Mouse (Mus musculus) MN1 (cell line): ENCODE results near the gene Spem2.

Source experiments
- DNase-seq: peaks from one replicate; pipeline ENCODE4 v3.0.0-alpha.2; 2016; ENCODE audit warnings: low spot score

Spem2 gene

GRCm38 (mm10) chr11:69835326-69835965 is 17.2 kb upstream of the Spem2 start:
- no peak for DNase-seq

DNA sequence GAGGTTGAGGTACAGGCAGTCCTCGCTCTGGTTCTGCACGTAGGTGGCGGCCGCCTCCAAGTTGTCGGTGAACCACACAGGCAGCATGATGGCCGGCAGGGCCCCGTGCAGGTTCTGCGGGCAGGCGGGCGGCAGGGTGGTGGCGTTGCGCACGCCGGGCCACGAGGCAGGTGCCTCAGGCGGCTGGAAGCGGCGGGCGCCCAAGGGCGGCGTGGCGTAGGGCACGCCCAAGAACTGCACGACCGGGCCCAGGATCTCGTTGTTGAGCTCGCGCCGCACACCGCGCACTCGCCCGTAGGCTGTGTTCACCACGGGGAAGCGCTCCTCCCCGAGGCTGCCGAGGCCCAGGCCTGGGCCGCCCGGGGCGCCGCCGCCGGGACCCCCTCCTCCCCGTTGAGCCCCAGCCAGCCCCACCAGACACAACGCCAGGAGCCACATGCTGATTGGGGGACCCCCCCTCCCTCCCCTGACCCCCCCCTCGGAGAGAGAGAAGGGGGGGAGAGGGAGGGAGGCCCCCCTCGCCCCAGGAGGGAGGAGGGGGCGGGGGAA is 15.8 kb upstream of the Spem2 start:
- no peak for DNase-seq

DNA sequence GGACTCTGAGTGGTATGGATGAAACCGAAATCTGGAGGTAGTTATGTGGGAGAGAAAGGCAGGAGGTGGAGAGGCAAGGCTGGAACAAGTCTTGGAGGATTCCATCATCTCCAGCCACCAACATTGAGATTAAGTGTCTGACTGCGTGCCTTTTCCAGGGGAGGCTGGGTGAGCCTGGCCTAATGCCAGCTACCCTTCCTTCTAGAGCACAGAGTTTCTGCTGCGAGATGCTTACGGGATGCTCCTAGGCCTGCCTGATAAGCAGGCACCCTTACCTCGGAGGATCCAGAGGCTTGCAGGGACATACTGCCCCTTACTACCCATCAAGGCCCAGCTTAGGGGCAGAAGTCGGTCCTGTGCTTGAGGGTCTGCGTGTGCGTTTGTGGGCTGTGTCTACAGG is 15.3 kb upstream of the Spem2 start:
- no peak for DNase-seq

- peak; percentile 33 for DNase-seq
Observed at GRCm38 (mm10) chr11:69828832-69829231, 10.6 kb upstream of the Spem2 start.

GRCm38 (mm10) chr11:69823456-69823855 is 5.2 kb upstream of the Spem2 start:
- DNase-seq, result no peak

DNA sequence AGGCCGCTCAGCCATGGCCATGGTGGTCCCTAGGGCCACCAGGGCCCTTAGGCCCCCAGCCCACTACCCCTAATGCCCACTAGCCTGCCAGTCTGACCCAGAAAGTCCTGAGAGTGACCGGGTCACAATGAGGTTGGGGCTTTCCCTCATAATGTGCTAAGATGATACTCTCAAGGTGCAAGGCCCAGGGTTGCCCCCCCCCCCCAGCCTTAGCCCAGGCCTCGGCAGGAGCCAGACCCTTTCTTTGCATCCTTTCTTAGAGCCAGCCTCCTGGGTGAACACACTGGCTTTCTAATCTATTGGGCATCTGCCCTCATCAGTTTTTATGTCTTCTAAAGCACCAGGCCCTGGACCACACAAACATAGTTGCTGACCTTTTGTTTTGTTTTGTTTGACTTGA is 3.8 kb upstream of the Spem2 start, which contains the start of gene Spem1:
Spem1 (minus strand) TSS at position 101 of the 400 bp plus-strand sequence.
- DNase-seq, result no peak

- DNase-seq, result no peak
Observed at GRCm38 (mm10) chr11:69818871-69819270, 606 bp upstream of the Spem2 start.

- no peak for DNase-seq
Observed at GRCm38 (mm10) chr11:69816520-69816919, 1.7 kb downstream of the Spem2 start.

- DNase-seq, result no peak
Observed at GRCm38 (mm10) chr11:69815155-69815554, 3.1 kb downstream of the Spem2 start, which contains the start of gene Gm39566. Gene Gm39566, minus strand, starts transcription at chr11:69815298.

- DNase-seq, result no peak
Observed at GRCm38 (mm10) chr11:69810280-69810679, 8.0 kb downstream of the Spem2 start.

DNA sequence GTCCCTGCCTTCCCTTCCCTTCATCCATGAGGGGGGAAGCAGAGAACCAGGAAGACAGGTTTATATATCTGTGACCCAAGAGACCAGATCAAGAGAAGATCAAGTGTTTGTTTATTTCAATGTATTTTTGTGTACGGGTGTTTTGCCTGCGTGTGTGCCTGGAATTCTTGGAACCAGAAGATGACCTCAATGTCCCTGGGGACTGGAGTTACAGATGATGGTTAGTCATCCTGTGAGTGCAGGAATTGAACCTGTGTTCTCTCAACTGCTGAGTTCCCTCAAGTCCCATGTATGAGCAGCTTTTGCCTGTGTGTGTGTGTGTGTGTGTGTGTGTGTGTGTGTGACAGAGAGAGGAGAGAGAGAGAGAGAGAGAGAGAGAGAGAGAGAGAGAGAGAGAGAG is 10.6 kb downstream of the Spem2 start:
- peak; percentile 45 for DNase-seq

DNA sequence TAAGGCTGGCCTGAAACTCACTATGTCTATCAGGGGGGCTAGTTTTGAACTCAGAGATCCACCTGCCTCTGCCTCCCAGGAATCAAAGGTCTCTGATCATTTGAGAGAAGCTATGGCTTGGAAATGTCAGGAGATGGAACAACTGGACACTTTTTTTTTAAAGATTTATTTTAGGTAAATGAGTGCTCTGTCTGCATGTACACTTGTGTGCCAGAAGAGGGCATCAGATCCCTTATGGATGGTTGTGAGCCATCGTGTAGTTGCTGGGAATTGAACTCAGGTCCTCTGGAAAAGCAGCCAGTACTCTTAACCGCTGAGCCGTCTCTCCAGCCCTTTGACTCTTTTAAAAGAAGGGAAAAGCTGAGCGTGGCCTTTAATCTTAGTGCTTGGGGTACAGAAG is 11.9 kb downstream of the Spem2 start:
- no peak for DNase-seq

DNA sequence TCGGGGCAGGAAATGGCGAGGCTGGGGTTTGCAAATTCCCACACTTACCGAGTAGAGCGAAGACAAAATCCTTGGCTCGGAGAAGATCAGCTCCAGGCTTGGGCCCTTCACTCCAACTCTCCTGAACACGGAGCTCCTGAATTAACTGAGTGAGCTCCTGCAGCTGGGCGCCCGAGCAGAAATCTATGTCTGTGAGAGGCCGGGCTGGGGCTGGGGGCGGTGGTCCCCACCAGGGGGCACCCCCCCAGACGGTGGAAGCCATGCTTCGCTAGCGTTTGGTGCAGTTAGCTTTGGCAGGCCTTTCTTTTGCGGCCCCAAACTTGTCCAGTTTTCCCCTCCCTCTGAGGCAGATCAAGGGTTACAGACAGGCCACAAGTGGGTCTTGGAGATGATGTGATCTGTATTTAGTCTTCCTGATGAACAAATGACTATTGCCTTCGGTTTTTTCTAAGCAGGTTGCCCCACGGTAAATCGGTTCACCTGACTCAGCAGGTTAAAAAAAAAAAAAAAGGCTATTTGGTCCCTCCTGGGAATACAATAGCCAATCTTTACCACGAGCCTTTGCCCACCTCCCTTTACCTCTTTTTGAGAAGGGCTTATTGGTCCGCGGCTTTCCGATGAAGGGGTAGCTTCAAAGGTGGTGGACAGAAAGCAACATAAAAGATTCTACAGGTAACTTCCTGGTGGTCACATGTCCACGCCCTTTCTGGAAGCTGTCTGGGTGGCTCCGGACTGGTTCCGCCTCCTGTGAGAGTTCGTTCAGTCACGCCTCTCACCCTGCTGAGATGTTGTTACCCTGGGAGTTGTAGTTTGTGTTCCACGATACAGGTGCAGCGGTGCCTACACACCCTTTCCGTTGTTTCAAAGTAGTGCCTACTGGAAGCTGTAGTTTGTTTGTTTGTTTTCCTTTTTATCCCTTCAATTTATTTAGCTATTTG is 13.0 kb downstream of the Spem2 start, which contains the start of gene Tmem102:
Tmem102 (minus strand) TSS at position 653 of the 938 bp plus-strand sequence.
- DNase-seq, result peak; percentile 10

DNA sequence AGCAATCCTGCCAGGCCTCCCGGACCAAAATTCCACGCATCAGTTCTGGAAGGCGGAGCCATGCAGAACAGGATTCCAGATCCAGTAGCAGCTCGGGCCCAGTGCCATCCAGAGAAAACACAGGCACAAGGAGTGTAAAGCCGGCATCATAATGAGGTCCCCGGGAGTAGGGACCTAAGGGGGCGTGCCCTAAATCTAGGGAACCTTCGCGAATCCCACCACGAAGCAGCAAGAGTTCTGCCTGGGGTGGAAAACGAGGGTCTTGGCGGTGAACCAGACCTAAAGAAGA is 13.7 kb downstream of the Spem2 start:
- DNase-seq, result peak; percentile 53

DNA sequence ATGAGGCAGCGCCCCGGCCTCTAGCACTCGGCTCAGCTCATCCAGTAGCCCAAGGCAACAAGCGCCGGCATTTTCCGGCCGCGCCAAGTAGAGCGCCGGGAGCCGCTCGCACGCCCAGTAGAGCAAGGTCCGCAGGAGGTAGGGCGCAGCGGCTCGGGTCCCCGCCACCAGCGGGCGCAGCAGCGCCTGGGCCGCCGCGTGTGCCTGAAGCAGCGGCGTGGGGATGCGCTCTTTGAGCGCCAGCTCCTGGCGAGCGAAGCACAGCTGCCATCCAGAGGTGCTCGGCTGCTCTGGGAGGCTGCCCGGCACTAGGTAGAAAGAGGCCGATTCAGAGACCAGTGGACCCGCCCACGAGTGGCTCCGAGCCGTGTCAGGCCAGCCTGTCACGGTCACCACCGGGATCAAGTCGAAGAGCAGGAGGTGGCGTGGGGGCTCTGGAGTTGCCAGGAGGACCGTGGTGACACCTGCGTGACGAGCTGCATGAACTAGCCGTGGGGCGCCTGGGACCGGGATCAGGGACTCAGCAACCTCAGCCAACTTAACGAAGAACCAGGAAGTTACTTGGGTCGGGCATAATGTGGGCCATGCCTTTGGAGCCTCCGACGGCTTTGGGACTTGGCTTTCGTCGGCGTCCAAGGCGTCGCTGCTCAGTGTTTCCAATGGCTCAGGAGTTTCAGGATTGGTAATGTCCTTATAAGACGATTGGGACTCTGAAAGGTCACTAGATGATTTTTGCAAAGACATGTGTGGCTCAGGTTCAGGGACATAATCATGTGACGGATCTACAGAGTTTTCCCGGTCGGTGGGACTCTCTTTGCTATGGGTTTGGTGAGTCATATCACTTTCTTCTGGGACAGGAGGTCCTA is 14.2 kb downstream of the Spem2 start:
- DNase-seq, result peak; percentile 89

DNA sequence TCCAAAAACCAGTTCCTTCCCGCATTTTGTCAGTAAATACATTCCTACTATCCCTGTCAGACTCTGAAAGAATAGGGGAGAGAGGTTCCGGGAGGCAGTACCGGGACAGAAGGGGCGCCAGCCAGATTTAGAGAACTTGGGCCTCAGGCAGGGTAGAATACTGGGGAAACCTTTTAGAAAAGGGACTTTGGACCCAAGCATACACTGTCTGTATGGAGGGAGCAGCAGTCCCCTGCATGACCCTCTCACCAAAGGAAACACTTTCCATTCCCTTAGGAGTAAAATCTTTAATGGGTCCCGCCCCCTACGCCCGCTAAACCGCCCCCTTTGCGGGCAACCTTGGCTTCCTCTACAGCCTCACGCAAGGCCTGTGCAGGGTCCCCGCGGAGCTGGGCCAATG is 14.9 kb downstream of the Spem2 start:
- no peak for DNase-seq

- DNase-seq, result peak; percentile 75
Observed at GRCm38 (mm10) chr11:69802648-69803105, 15.6 kb downstream of the Spem2 start.

- DNase-seq, result no peak
Observed at GRCm38 (mm10) chr11:69801379-69801977, 16.8 kb downstream of the Spem2 start, which contains the start of gene Fgf11. Gene Fgf11, minus strand, starts transcription at chr11:69801857.

- peak; percentile 63 for DNase-seq
Observed at GRCm38 (mm10) chr11:69800392-69801197, 17.7 kb downstream of the Spem2 start.

DNA sequence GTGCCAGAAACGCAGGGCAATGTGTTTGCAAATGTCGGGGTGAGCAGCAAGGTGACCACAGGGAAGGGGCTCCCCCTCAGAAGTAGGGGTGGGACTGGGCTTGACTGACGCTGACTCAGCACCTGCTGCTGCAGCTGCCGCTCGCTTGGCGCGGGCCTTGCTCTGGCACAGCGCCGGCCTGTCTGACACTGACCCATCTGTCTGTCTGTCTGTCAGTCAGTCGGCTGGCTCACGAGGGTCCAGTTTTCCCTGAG is 18.2 kb downstream of the Spem2 start:
- DNase-seq, result peak; percentile 43
